Mouse (Mus musculus) forebrain, embryonic 16.5 days (tissue): ENCODE data around the gene Ropn1l. TPM values are rescaled to one million over a fixed set of nuclear protein-coding genes. Genes with fewer than 3 reads are reported as not detected.

ENCODE experiments used
- ATAC-seq: fragments of 200-750 bp; cut with Nextera tagmentation; 2 replicates; pipeline ENCODE4 v1.8.0; 2017; ENCODE audit warnings: mild to moderate bottlenecking, moderate library complexity
- H3K27ac ChIP-seq: fragments of 300-500 bp; sonication (generic); 2 replicates; pipeline ENCODE4 v1.5.1; 2014; ENCODE audit warnings: low read length, control low read depth
- H3K27me3 ChIP-seq: fragments of 300-500 bp; sonication (generic); replicated peaks from 2 replicates; pipeline ENCODE4 v1.6.1; 2014; ENCODE audit warnings: low read length; ENCODE audit not compliant: control insufficient read depth, insufficient read depth
- H3K36me3 ChIP-seq: fragments of 300-500 bp; sonication (generic); 2 replicates; pipeline ENCODE4 v1.6.1; 2014; ENCODE audit not compliant: control insufficient read depth, insufficient read depth
- H3K4me1 ChIP-seq: fragments of 300-500 bp; sonication (generic); replicated peaks from 2 replicates; pipeline ENCODE4 v1.6.1; 2014; ENCODE audit warnings: low read length; ENCODE audit not compliant: control insufficient read depth, insufficient read depth
- H3K4me2 ChIP-seq: fragments of 300-500 bp; sonication (generic); 2 replicates; pipeline ENCODE4 v1.6.1; 2014; ENCODE audit warnings: mild to moderate bottlenecking, low read length, control low read depth
- H3K4me3 ChIP-seq: fragments of 300-500 bp; sonication (generic); replicated peaks from 2 replicates; pipeline ENCODE4 v1.5.1; 2014; ENCODE audit warnings: mild to moderate bottlenecking, low read length, control low read depth
- H3K9ac ChIP-seq: fragments of 300-500 bp; sonication (generic); replicated peaks from 2 replicates; pipeline ENCODE4 v1.6.1; 2014; ENCODE audit warnings: low read depth, low read length, control low read depth
- H3K9me3 ChIP-seq: fragments of 300-500 bp; sonication (generic); 2 replicates; pipeline ENCODE4 v1.6.1; 2016; ENCODE audit warnings: low read length; ENCODE audit not compliant: control insufficient read depth
- WGBS: fragments of 180-500 bp; shearing (Covaris S2); extraction: QIAGEN DNeasy Blood & Tissue Kit; methylation state at CpG from one replicate; pipeline ENCODE4 v1.1.7; 2014; 5-methylcytosine and 5-hydroxymethylcytosine counted together
- polyA plus RNA-seq: library from polyadenylated mRNA; unstranded; fragments of >200 nt; fragmentation: Nextera tagmentation; extraction: Ambion mirVana; gene quantifications from 2 replicates; pipeline ENCODE4 v1.2.1, GENCODE M21; 2015

Gene Ropn1l
- 0.98 and 1.2 TPM in 2 replicates for polyA plus RNA-seq

- ATAC-seq = peak; percentile 94
- Histone ChIP-seq H3K27ac (peak within 1 kb of the TSS; percentile 67), H3K36me3 (peaks cover 4% of the 10 kb centered on the region; the same call in 1 of the 2 replicates), H3K9me3 (no peaks in the 10 kb centered on the region), H3K27me3 (no peaks in the 10 kb centered on the region), H3K4me2 (peak within 1 kb of the TSS; percentile 73), H3K9ac (peak within 1 kb of the TSS; percentile 85), H3K4me1 (peaks cover 7% of the 10 kb centered on the region), H3K4me3 (peak within 1 kb of the TSS; percentile 72)
- WGBS = under 1% methylated on average over 57 of the region's 57 CpGs
Observed at GRCm38 (mm10) chr15:31453098-31453916, at the start of gene Ropn1l. Gene Ropn1l, minus strand, starts transcription at chr15:31453737.

GRCm38 (mm10) chr15:31502996-31503395 is 49.5 kb upstream of the Ropn1l start:
- Histone ChIP-seq H3K27me3 (no peaks in the 10 kb centered on the region), H3K27ac (no peak overlapping the region), H3K9me3 (no peaks in the 10 kb centered on the region), H3K4me1 (no peaks in the 10 kb centered on the region), H3K4me3 (no peak overlapping the region), H3K36me3 (peaks cover 3% of the 10 kb centered on the region), H3K9ac (no peak overlapping the region), H3K4me2 (no peak overlapping the region)
- WGBS = 90% methylated on average over 4 of the region's 4 CpGs
- ATAC-seq = no peak

- Histone ChIP-seq H3K4me2 (no peak overlapping the region), H3K4me1 (no peaks in the 10 kb centered on the region), H3K27ac (no peak overlapping the region; the same call in 1 of the 2 replicates), H3K36me3 (peaks cover 7% of the 10 kb centered on the region), H3K4me3 (no peak overlapping the region), H3K27me3 (no peaks in the 10 kb centered on the region), H3K9me3 (no peaks in the 10 kb centered on the region), H3K9ac (no peak overlapping the region)
- 0 out of 2 replicates have a peak, but pooled peaks have one; percentile 10 for ATAC-seq
- 73% methylated on average over 1 of the region's 1 CpGs for WGBS
Observed at GRCm38 (mm10) chr15:31502313-31502712, 48.8 kb upstream of the Ropn1l start.

GRCm38 (mm10) chr15:31494803-31495202 is 41.3 kb upstream of the Ropn1l start:
- 91% methylated on average over 9 of the region's 9 CpGs for WGBS
- Histone ChIP-seq H3K27ac (no peak overlapping the region), H3K27me3 (no peaks in the 10 kb centered on the region), H3K9ac (no peak overlapping the region), H3K4me2 (no peak overlapping the region), H3K4me1 (no peaks in the 10 kb centered on the region), H3K4me3 (no peak overlapping the region), H3K9me3 (no peaks in the 10 kb centered on the region), H3K36me3 (peaks cover 33% of the 10 kb centered on the region)
- no peak for ATAC-seq

GRCm38 (mm10) chr15:31494310-31494709 is 40.8 kb upstream of the Ropn1l start:
- H3K4me2 ChIP-seq = no peak overlapping the region
- no peak for ATAC-seq
- no peak overlapping the region for H3K9ac ChIP-seq
- H3K36me3 ChIP-seq = peaks cover 33% of the 10 kb centered on the region
- no peaks in the 10 kb centered on the region for H3K27me3 ChIP-seq
- H3K4me3 ChIP-seq = no peak overlapping the region
- WGBS = 75% methylated on average over 3 of the region's 3 CpGs
- no peaks in the 10 kb centered on the region for H3K9me3 ChIP-seq
- H3K4me1 ChIP-seq = no peaks in the 10 kb centered on the region
- H3K27ac ChIP-seq = no peak overlapping the region

- no peak overlapping the region for H3K4me3 ChIP-seq
- no peak for ATAC-seq
- no peak overlapping the region for H3K27ac ChIP-seq
- no peak overlapping the region for H3K4me2 ChIP-seq
- no peaks in the 10 kb centered on the region for H3K4me1 ChIP-seq
- peaks cover 22% of the 10 kb centered on the region for H3K36me3 ChIP-seq
- 15% methylated on average over 2 of the region's 2 CpGs for WGBS
- H3K9me3 ChIP-seq = no peaks in the 10 kb centered on the region
- no peak overlapping the region for H3K9ac ChIP-seq
- H3K27me3 ChIP-seq = no peaks in the 10 kb centered on the region
Observed at GRCm38 (mm10) chr15:31487407-31487806, 33.9 kb upstream of the Ropn1l start.

- Histone ChIP-seq H3K4me2 (no peak overlapping the region), H3K4me1 (no peaks in the 10 kb centered on the region), H3K9ac (no peak overlapping the region), H3K9me3 (no peaks in the 10 kb centered on the region), H3K27ac (no peak overlapping the region), H3K4me3 (no peak overlapping the region), H3K27me3 (no peaks in the 10 kb centered on the region), H3K36me3 (peaks cover 31% of the 10 kb centered on the region)
- ATAC-seq = no peak
- WGBS = 89% methylated on average over 1 of the region's 1 CpGs
Observed at GRCm38 (mm10) chr15:31476678-31477077, 23.1 kb upstream of the Ropn1l start.

GRCm38 (mm10) chr15:31472645-31473574 is 19.4 kb upstream of the Ropn1l start:
- Histone ChIP-seq H3K4me2 (no peak overlapping the region), H3K9me3 (no peaks in the 10 kb centered on the region), H3K27ac (no peak overlapping the region), H3K27me3 (no peaks in the 10 kb centered on the region), H3K36me3 (peaks cover 16% of the 10 kb centered on the region), H3K4me1 (no peaks in the 10 kb centered on the region), H3K4me3 (no peak overlapping the region), H3K9ac (no peak overlapping the region)
- WGBS = 74% methylated on average over 4 of the region's 4 CpGs
- ATAC-seq = no peak

GRCm38 (mm10) chr15:31471529-31471928 is 18.0 kb upstream of the Ropn1l start:
- no peak for ATAC-seq

More at GRCm38 (mm10) chr15:31471529-31471928, 18.0 kb upstream of the Ropn1l start:
- no peak overlapping the region for H3K9ac ChIP-seq
- WGBS = 93% methylated on average over 4 of the region's 4 CpGs
- no peaks in the 10 kb centered on the region for H3K9me3 ChIP-seq
- no peaks in the 10 kb centered on the region for H3K27me3 ChIP-seq
- H3K4me2 ChIP-seq = no peak overlapping the region
- no peak overlapping the region for H3K4me3 ChIP-seq
- no peak overlapping the region for H3K27ac ChIP-seq
- no peaks in the 10 kb centered on the region for H3K4me1 ChIP-seq
- H3K36me3 ChIP-seq = peaks cover 14% of the 10 kb centered on the region
